Comparison of ENCODE assay signal across 8 mouse cellular contexts in genomic region chr4:25799051-25799475, GRCm38 (mm10). TPM values are rescaled to one million over a fixed set of nuclear protein-coding genes. Genes with fewer than 3 reads are reported as not detected.
DNase-seq lines count a peak whose midpoint lies in the region; ATAC-seq lines count a peak whose summit lies in the region.

No protein-coding gene starts in this region.

- 2% methylated on average over 7 of the region's 7 CpGs for WGBS in heart, embryonic 12.5 days
- WGBS in hindbrain, embryonic 11.5 days, result 0% methylated on average over 7 of the region's 7 CpGs
- WGBS in limb, embryonic 15.5 days, result 1% methylated on average over 7 of the region's 7 CpGs

- peaks cover 19% of the 10 kb centered on the region; the same call in 1 of the 2 replicates for H3K27me3 ChIP-seq in heart, embryonic 12.5 days (replicated peaks)
- no peaks in the 10 kb centered on the region for H3K27me3 ChIP-seq in hindbrain, embryonic 11.5 days (ENCODE audit: control insufficient read depth, insufficient read depth, low read length)
- peaks cover 17% of the 10 kb centered on the region for H3K27me3 ChIP-seq in limb, embryonic 15.5 days

- H3K4me2 ChIP-seq in heart, embryonic 12.5 days, result peak overlapping the region; percentile 86
- peak overlapping the region; percentile 87 for H3K4me2 ChIP-seq in hindbrain, embryonic 11.5 days (replicated peaks; ENCODE audit: low read depth, low read length)
- H3K4me2 ChIP-seq in limb, embryonic 15.5 days, result peak overlapping the region; percentile 91

- H3K4me1 ChIP-seq in heart, embryonic 12.5 days (replicated peaks), result peaks cover 9% of the 10 kb centered on the region; the same call in 1 of the 2 replicates
- H3K4me1 ChIP-seq in hindbrain, embryonic 11.5 days (replicated peaks; ENCODE audit: control insufficient read depth, insufficient read depth, low read length), result no peaks in the 10 kb centered on the region; the same call in 1 of the 2 replicates
- peaks cover 14% of the 10 kb centered on the region for H3K4me1 ChIP-seq in limb, embryonic 15.5 days

- no peak for ATAC-seq in heart, embryonic 12.5 days (ENCODE audit: insufficient number of reproducible peaks, low FRiP score)
- ATAC-seq in hindbrain, embryonic 11.5 days (ENCODE audit: low FRiP score), result peak; percentile 28
- ATAC-seq in limb, embryonic 15.5 days (ENCODE audit: insufficient number of reproducible peaks, low FRiP score, low TSS enrichment, low read depth), result no peak
- no peak for ATAC-seq in activated CD4-positive, CD25-positive, alpha-beta regulatory T cell, adult 4 months

- H3K4me3 ChIP-seq in heart, embryonic 12.5 days, result peak overlapping the region; percentile 54
- peak overlapping the region; percentile 51 for H3K4me3 ChIP-seq in hindbrain, embryonic 11.5 days (ENCODE audit: low read depth, low read length)
- peak overlapping the region; percentile 47 for H3K4me3 ChIP-seq in limb, embryonic 15.5 days

- no peak for DNase-seq in heart, postnatal 4 days
- DNase-seq in Muller cell, postnatal 12 days (ENCODE audit: inconsistent ontology term), result peak; percentile 17
- DNase-seq in hindbrain, embryonic 11.5 days (ENCODE audit: low spot score), result no peak
- DNase-seq in spleen, postnatal 10 days (ENCODE audit: low spot score in 2 of 2), result no peak
- no peak for DNase-seq in yolk sac, embryonic 10.5 days (ENCODE audit: low spot score)

- H3K9ac ChIP-seq in heart, embryonic 12.5 days, result peak overlapping the region; percentile 19; the same call in 1 of the 2 replicates
- peak overlapping the region; percentile 62 for H3K9ac ChIP-seq in hindbrain, embryonic 11.5 days (ENCODE audit: low read depth, low read length)
- H3K9ac ChIP-seq in limb, embryonic 15.5 days, result no peak overlapping the region

- no peaks in the 10 kb centered on the region for H3K9me3 ChIP-seq in heart, embryonic 12.5 days (replicated peaks)
- no peaks in the 10 kb centered on the region for H3K9me3 ChIP-seq in hindbrain, embryonic 11.5 days (ENCODE audit: control insufficient read depth, low read length)
- no peaks in the 10 kb centered on the region for H3K9me3 ChIP-seq in limb, embryonic 15.5 days

- H3K27ac ChIP-seq in heart, embryonic 12.5 days (ENCODE audit: poor library complexity, severe bottlenecking), result no peak overlapping the region
- H3K27ac ChIP-seq in hindbrain, embryonic 11.5 days (ENCODE audit: low read depth, low read length), result no peak overlapping the region
- no peak overlapping the region for H3K27ac ChIP-seq in limb, embryonic 15.5 days

- no peaks in the 10 kb centered on the region for H3K36me3 ChIP-seq in heart, embryonic 12.5 days
- no peaks in the 10 kb centered on the region for H3K36me3 ChIP-seq in hindbrain, embryonic 11.5 days (ENCODE audit: control insufficient read depth, insufficient read depth, low read length)
- H3K36me3 ChIP-seq in limb, embryonic 15.5 days, result no peaks in the 10 kb centered on the region

RNA-seq across cellular contexts. Expression of gene Fut9, which starts 1.0 kb away (rescaled TPM):
- polyA plus RNA-seq in heart, embryonic 12.5 days (2016; fragmentation: Nextera tagmentation; extraction: Ambion mirVana), result 0.03 and 0.06 TPM in 2 replicates
- total RNA-seq in heart, postnatal 4 days (2021), result not detected
- 1.9 and 2.2 TPM in 2 replicates for polyA plus RNA-seq in hindbrain, embryonic 11.5 days (2014; fragmentation: Nextera tagmentation; extraction: Ambion mirVana)
- polyA plus RNA-seq in limb, embryonic 15.5 days (2015; fragmentation: Nextera tagmentation; extraction: Ambion mirVana), result 0.31 and 0.34 TPM in 2 replicates
- under 1 TPM in 1 of 2 experiments, not detected in 1; 0.11 TPM for polyA plus RNA-seq in activated CD4-positive, CD25-positive, alpha-beta regulatory T cell, adult 4 months (2017; shearing (Covaris generic))
